Mouse (Mus musculus): ENCODE data around the gene Brms1.

DNA sequence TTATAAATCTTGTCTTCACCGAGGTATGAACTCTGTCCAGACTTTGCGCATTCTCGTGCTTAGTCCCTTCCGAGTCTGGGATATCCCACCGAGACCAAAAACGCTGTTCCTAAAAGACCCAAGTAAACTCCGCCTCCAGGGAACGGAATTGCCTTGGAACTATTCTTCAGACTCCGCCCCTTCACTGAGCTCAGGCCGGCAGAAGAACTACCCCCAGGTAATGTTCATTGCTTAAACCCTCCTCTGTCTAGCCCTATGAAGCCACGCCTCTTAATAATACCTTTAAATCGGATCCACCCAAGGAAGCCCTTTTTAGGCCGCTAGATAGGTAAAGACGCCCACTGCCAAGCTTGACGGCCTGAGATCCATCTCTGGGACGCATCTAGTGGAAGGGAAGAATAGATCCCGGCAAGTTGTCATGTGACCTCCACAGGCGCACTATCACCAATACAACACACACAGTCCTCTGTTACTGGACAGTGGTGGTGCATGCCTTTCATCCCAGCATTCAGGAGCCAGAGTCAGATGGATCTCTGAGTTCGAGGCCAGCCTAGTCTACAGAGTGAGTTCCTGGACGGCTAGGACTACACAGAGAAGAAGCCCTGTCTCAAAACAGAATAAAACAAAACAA lies 31.4 kb downstream of the Brms1 start:
- TF ChIP-seq CTCF (IDR thresholded peaks at IDR 0.05; ENCODE audit: control insufficient read depth, insufficient read depth, low read length) = no peak
- no peak for TF ChIP-seq POLR2A (IDR thresholded peaks at IDR 0.05; ENCODE audit: borderline replicate concordance, control insufficient read depth, low read depth, low read length)
